Mouse (Mus musculus) ES-E14 (cell line): ENCODE results near the gene Vav3.

Source experiments
- CHD2 ChIP-seq: IDR thresholded peaks from 2 replicates; pipeline ENCODE4 v1.6.1; 2014; ENCODE audit warnings: mild to moderate bottlenecking, low read depth, low read length, inconsistent platforms
- MAFK ChIP-seq: IDR thresholded peaks from 2 replicates; pipeline ENCODE4 v1.6.1; 2014; ENCODE audit warnings: mild to moderate bottlenecking, low read depth, low read length, inconsistent platforms; ENCODE audit not compliant: insufficient read depth

DNA sequence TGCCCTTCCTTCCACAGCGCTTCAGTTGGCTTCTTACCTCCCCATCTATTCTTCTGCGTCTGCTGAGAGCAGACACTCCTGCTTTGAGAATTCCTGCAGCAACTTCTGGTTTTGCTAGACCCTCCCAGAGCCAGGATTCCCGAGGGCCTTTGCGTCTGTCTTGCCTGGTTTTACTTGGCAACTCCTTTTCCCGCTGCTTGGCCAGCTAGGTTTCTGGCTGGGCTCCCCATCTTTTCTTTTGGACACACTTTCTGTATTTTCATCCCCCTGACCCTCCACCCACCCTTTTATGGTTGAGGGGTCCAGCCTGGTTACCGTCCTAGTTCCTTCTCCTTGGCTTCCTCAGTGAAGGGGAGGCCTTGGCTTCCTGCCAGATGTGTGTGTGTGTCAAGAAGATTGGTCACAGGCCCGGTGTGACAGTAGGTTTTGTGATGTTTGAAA lies 26.0 kb downstream of the Vav3 start:
- TF ChIP-seq MAFK (no peak), CHD2 (no peak)
